8 mouse cellular contexts compared by ENCODE assay signal in genomic region chr16:8883674-8884241, GRCm38 (mm10). TPM values are rescaled to one million over a fixed set of nuclear protein-coding genes. Genes with fewer than 3 reads are reported as not detected.
DNase-seq lines count a peak whose midpoint lies in the region; ATAC-seq and TF ChIP-seq lines count a peak whose summit lies in the region.

No protein-coding gene starts in this region.

- H3K9ac ChIP-seq in hindbrain, embryonic 11.5 days (ENCODE audit: low read depth, low read length) = no peak overlapping the region

- 42% methylated on average over 11 of the region's 11 CpGs for WGBS in hindbrain, embryonic 11.5 days

- intact Hi-C loops in left cerebral cortex, adult 2 months (cut with DNase I) = loop anchor here (2.0 to 10.0 kb wide), 4 partner anchors 125 to 1111 kb away; partner anchors contain the start of gene Grin2a

- H3K9me3 ChIP-seq in hindbrain, embryonic 11.5 days (ENCODE audit: control insufficient read depth, low read length) = no peaks in the 10 kb centered on the region

- peak; percentile 93 for DNase-seq in R1 (ENCODE audit: low read depth, low spot score)
- DNase-seq in cerebellum, adult 18-20 months = peak; percentile 87 to 94
- DNase-seq in forelimb bud, embryonic 11.5 days (ENCODE audit: low read depth, low spot score) = peak; percentile 78
- DNase-seq in hindbrain, embryonic 11.5 days (ENCODE audit: low spot score) = peak; percentile 94
- DNase-seq in left cerebral cortex, adult 2 months (ENCODE audit: extremely low spot score in 1 of 2, low spot score in 2 of 2) = peak; percentile 89 to 96
- DNase-seq in right cerebral cortex, postnatal 10 days (ENCODE audit: low spot score in 2 of 2) = peak; percentile 92 to 94
- peak; percentile 80 for DNase-seq in urinary bladder, postnatal 14 days (ENCODE audit: low spot score)

- H3K36me3 ChIP-seq in hindbrain, embryonic 11.5 days (ENCODE audit: control insufficient read depth, insufficient read depth, low read length) = no peaks in the 10 kb centered on the region

- H3K4me3 ChIP-seq in hindbrain, embryonic 11.5 days (ENCODE audit: low read depth, low read length) = no peak overlapping the region
- H3K4me3 ChIP-seq in left cerebral cortex, adult 2 months = peak overlapping the region; percentile 18; the same call in 1 of the 2 replicates

- no peak overlapping the region for H3K27ac ChIP-seq in hindbrain, embryonic 11.5 days (ENCODE audit: low read depth, low read length)
- H3K27ac ChIP-seq in left cerebral cortex, adult 2 months = peak overlapping the region; percentile 73

- H3K27me3 ChIP-seq in hindbrain, embryonic 11.5 days (ENCODE audit: control insufficient read depth, insufficient read depth, low read length) = no peaks in the 10 kb centered on the region

- no peak for ATAC-seq in hindbrain, embryonic 11.5 days (ENCODE audit: low FRiP score)
- ATAC-seq in megakaryocyte, adult 5-6 weeks (ENCODE audit: poor library complexity, severe bottlenecking) = peak; percentile 66

- H3K4me2 ChIP-seq in hindbrain, embryonic 11.5 days (replicated peaks; ENCODE audit: low read depth, low read length) = 0 out of 2 replicates have a peak overlapping the region, but pooled peaks have one; percentile 3

- H3K4me1 ChIP-seq in hindbrain, embryonic 11.5 days (replicated peaks; ENCODE audit: control insufficient read depth, insufficient read depth, low read length) = no peaks in the 10 kb centered on the region

- peak; percentile 94 for TF ChIP-seq CTCF in left cerebral cortex, adult 2 months (IDR thresholded peaks at IDR 0.05)

RNA-seq across cellular contexts. Expression of gene 1810013L24Rik, which starts 53.9 kb away (rescaled TPM):
- polyA plus RNA-seq in hindbrain, embryonic 11.5 days (2014; fragmentation: Nextera tagmentation; extraction: Ambion mirVana) = 20.7 and 23.0 TPM in 2 replicates
- total RNA-seq in left cerebral cortex, adult 2 months (2021) = 100 to 1,000 TPM; 111 TPM
- total RNA-seq in megakaryocyte, adult 5-6 weeks (2015) = 45.2 and 57.7 TPM in 2 replicates
- total RNA-seq in megakaryocyte, adult 5-6 weeks (2017) = 48.3 and 56.3 TPM in 2 replicates
